Mouse (Mus musculus): ENCODE measurements around the gene Ttc41. TPM values are rescaled to one million over a fixed set of nuclear protein-coding genes. Genes with fewer than 3 reads are reported as not detected.

The Ttc41 gene
- polyA plus RNA-seq, 3 experiments from 2014 or later, result 0.39 to 1.7 (median 0.59) TPM

Other genes starting within 250 kb of the Ttc41 start
- gene Syn3, start 206.9 kb upstream of the Ttc41 start, polyA plus RNA-seq (2017; shearing (Covaris generic)), result not detected
- gene Hsp90b1, start 302 bp upstream of the Ttc41 start, polyA plus RNA-seq (2017; shearing (Covaris generic)), result 100 to 1,000 TPM; 171 to 400 (median 186) TPM
- not detected for gene Gm49358, start 58.2 kb downstream of the Ttc41 start, polyA plus RNA-seq (2017; shearing (Covaris generic))
- gene Nt5dc3, start 73.2 kb downstream of the Ttc41 start, polyA plus RNA-seq (2017; shearing (Covaris generic)), result 1 to 10 TPM in 2 of 3 experiments, under 1 TPM in 1; 0.68 to 1.9 (median 1.2) TPM